Mouse (Mus musculus) heart, adult 18-20 months (tissue): ENCODE results near the gene Dcdc2b. TPM values are rescaled to one million over a fixed set of nuclear protein-coding genes. Genes with fewer than 3 reads are reported as not detected.
A peak's percentile ranks its signal among the peaks of the same experiment; 100 is the strongest.

Source experiments
- DNase-seq, 2 experiments: peaks; one replicate each; pipeline ENCODE4 v3.0.0; 2021 to 2022; ENCODE audit warnings: mixed read lengths in 1 of 2
- long read RNA-seq, 2 experiments: library from polyadenylated mRNA; stranded (forward); transcript quantifications; one replicate each; pipeline ENCODE4 v2.0.0; 2021
- total RNA-seq, 2 experiments: library from RNA; stranded (reverse); gene quantifications; 2 replicates each; pipeline ENCODE4 v1.2.3; 2021

Dcdc2b gene
- under 1 TPM; 0.74 to 0.90 TPM for total RNA-seq
- long read RNA-seq, experiment 1, partial matches to known transcripts, result 0 of 1 reads
- long read RNA-seq, experiment 1, other reads (novel, unspliced or antisense), result 1 of 1 reads
- long read RNA-seq, experiment 2, partial matches to known transcripts, result 0 of 2 reads
- long read RNA-seq, experiment 2, other reads (novel, unspliced or antisense), result 2 of 2 reads

- peak; percentile 56 to 68 for DNase-seq
These were observed at the start of gene Dcdc2b for GRCm38 (mm10) chr4:129614093-129614492. Gene Dcdc2b (minus strand): TSS chr4:129614257.

- no peak for DNase-seq
These were observed 48.3 kb upstream of the Dcdc2b start for GRCm38 (mm10) chr4:129662255-129662813.

DNA sequence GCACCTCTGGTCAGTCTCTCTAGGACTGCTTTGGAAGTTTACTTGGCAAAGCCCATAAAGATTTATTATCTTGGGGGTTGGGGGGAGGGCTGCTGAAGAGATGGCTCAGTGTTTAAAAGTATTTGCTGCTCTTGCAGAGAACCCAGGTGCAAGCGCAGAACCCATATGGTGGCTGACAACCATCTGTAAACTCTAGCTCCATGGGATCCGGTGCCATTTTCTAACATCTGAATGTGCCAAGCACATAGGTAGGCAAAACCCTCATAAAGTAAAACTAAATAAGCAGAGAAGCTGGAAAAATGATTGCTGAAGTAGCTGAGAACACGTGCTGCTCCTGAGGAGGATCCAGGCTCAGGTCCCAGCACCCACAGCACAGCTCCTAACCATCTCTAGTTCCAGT lies 47.5 kb upstream of the Dcdc2b start:
- DNase-seq, result no peak

DNA sequence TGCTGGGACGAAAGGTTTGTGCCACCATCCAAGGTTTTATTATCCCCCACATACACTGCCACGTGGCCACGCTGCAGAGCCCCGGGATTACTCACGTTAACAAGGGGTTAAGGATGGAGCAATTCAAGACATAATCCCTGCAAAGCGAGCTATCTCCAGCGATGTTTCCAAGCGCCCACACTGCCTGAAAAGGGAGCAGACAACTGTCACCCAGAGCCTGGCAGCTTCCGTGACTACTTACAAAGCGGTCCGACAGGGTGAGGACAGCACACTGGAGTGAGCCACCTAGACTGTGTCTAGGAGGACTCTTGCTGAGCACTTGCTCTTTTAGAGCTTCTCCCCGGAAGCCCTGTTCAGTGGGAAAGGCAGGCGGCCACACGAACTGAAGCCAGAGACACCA lies 40.7 kb upstream of the Dcdc2b start:
- DNase-seq, result no peak

DNA sequence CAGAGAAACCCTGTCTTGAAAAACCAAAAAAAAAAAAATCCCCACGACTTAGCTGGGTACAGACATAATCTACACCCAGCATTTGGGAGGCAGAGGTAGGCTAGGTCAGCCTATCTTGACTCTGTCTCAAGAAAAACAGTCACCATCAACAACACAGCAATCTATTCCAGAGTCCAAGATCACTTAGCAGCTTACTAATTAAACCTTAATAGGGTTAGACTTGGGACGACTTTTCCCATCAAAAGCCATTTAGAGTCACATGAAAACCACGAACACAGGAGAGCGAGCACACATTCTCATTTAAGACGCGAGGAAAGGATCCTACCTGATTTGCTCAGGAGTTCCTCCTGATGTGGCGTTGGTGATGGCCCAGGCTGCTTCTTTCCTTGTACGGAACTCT lies 36.3 kb upstream of the Dcdc2b start:
- no peak for DNase-seq

- DNase-seq, result no peak
These were observed 34.6 kb upstream of the Dcdc2b start for GRCm38 (mm10) chr4:129648656-129649055.

- no peak for DNase-seq
These were observed 31.1 kb upstream of the Dcdc2b start for GRCm38 (mm10) chr4:129645204-129645603.

- DNase-seq, result no peak
These were observed 27.7 kb upstream of the Dcdc2b start for GRCm38 (mm10) chr4:129641756-129642155.

GRCm38 (mm10) chr4:129640638-129641467 lies 26.8 kb upstream of the Dcdc2b start, which contains the start of gene Txlna:
Gene Txlna (minus strand): TSS chr4:129641065.
- peak; percentile 98 for DNase-seq

GRCm38 (mm10) chr4:129640101-129640637 lies 26.1 kb upstream of the Dcdc2b start:
- peak; percentile 45 to 63 for DNase-seq

- no peak for DNase-seq
These were observed 25.2 kb upstream of the Dcdc2b start for GRCm38 (mm10) chr4:129639221-129639620.

GRCm38 (mm10) chr4:129633852-129634251 lies 19.8 kb upstream of the Dcdc2b start:
- DNase-seq, result no peak

- no peak for DNase-seq
These were observed 17.8 kb upstream of the Dcdc2b start for GRCm38 (mm10) chr4:129631867-129632266.

DNA sequence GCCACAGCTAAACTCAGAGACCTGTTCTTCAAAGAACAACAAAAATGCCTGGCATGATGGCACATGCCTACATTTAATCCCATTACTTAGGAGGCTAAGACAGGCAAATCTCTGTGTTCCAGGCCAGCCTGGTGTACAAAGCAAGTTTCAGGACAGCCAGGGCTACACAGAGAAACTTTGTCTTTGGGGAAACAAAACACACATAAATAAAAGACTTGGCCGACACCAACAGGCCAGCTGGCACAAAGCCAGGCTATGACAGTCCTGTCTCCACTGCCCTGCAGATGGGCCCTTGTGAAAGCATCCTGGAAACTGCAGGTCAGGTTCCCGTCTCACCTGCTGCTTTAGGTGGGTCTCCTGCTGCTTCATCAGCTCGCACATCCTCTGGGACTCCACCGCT lies 16.9 kb upstream of the Dcdc2b start:
- peak in 1 of 2 experiments; percentile 31 for DNase-seq

GRCm38 (mm10) chr4:129626035-129626434 lies 12.0 kb upstream of the Dcdc2b start:
- DNase-seq, result no peak

DNA sequence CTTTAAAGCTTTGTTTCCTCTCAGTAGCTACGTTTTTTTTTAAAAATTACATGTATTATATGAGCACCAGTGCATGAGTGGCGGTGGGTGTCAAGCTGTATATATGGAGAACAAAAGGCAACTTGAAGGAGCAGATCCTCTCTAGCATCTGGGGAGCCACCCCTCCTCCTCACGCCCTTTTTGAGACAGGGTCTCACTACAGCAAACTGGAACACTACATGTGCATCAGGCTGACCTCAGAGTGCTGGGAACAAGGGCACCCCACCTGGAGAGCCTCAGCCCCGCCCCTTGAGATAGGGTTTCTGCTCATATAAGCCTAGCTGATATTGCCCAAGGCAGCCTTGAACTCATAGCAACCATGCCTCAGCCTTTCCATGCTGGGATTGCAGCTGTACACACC lies 11.4 kb upstream of the Dcdc2b start:
- DNase-seq, result no peak

GRCm38 (mm10) chr4:129625029-129625370 lies 10.9 kb upstream of the Dcdc2b start:
- DNase-seq, result peak; percentile 59 to 67

DNA sequence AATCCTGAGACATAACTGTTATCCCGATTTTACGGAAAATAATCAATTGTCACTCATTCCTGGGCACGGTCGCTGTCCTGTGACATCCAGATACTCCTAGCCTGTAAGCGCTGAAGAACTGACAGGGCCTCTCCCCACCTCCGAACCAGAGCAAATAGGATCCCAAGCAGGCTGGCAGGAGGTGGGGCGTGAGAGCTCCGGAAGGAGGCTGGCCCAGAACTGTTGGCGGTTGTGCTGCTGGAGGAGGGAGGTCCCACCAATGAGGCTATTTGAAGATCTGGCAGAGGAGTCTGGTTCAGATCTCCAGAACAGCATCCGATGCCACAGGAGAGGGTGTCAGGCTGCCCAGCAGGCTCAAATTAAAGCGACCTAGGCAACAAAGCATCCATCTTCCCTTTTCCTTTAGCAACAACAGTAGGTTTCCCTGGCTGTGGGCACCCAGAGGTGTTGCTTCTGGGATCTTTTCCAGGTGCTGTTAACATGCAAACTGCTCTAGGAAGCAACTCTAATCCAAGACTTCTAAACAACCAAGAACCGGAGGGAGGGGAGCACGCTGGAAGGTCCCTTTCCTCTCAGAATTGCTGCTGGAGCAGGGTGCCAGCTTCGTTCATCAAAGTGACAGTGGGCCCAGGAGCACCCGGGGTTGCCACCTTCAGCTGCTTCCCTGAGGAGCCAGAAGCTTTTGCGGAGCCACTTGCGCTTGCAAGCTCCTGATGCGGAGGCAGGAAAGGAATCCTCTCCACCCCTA lies 10.4 kb upstream of the Dcdc2b start:
- peak; percentile 86 to 95 for DNase-seq

DNA sequence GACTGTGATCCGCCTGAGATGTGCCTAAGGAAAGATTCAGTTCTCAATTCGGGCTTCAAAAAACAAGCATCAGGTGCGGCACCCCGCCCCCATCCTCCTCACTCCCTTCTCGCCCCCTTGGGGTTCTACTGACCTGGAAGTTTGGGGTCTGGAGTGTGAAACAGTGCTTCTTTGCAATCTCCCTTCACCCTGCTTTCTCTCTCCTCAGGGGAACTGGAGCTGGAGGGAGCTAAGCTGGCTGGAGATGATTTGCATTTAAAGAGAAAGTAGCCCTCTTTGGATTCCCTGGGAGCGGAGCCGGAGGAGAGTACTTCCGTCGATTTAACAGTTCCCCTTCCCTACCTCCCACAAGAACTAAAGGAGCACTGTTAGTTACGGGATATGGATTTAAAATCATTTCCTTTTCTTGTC lies 9.6 kb upstream of the Dcdc2b start, which contains the start of gene Ccdc28b:
Gene Ccdc28b, minus strand, starts transcription at position 267 of the 411 bp plus-strand sequence.
- peak; percentile 79 for DNase-seq

DNA sequence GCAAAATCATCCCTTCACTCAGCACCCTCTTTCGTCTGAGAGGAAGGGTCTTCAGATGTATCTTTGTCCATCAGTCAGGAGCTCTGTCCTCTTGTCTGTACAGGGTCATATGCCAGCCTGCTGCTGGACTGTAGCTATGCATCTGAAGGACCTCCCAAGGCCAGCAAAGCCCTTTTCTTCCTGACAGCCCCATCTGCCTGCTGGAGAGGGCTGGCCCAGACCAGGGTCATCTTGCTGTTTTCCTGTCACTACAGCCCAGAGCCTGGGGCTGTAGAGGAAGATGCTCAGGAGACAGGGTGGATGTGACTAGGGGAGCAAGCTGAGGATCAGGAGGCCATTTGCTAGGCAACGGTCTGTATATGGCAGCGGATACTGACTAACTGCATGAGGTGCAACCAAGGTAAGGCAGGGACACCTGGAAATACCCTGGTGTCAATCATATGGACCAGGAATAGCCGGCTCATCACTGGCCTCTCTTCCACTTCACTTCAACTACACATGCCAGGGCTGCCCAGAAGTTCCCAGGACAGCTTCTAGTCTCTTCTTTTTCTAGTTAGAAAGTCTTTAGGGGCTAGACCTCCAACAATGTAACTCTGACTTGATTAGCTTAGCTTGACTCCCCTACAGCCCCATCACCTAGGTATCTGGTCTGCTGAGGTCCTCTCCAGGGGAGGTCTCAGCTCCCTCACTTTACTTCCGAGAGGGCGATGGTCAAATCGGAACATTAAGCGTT lies 8.9 kb upstream of the Dcdc2b start:
- DNase-seq, result no peak

- DNase-seq, result no peak
These were observed 8.2 kb upstream of the Dcdc2b start for GRCm38 (mm10) chr4:129622120-129622802.
